Mouse (Mus musculus): ENCODE measurements around the gene Sec1. TPM values are rescaled to one million over a fixed set of nuclear protein-coding genes. Genes with fewer than 3 reads are reported as not detected.
A peak's percentile ranks its signal among the peaks of the same experiment; 100 is the strongest.

The Sec1 gene
- total RNA-seq (2021): 0.22 and 0.41 TPM in 2 replicates
- long read RNA-seq, experiment 1, partial matches to known transcripts: 0 of 1 reads
- long read RNA-seq, experiment 1, other reads (novel, unspliced or antisense): 1 of 1 reads
- long read RNA-seq, experiment 2: 0 reads

GRCm38 (mm10) chr7:45693921-45694591, at the start of gene Sec1:
Gene Sec1, minus strand, starts transcription at chr7:45694402.
- DNase-seq: no peak

- DNase-seq: peak; percentile 71
Observed at GRCm38 (mm10) chr7:45742338-45742737, 48.1 kb upstream of the Sec1 start.

- peak; percentile 13 for DNase-seq
Observed at GRCm38 (mm10) chr7:45741777-45742176, 47.6 kb upstream of the Sec1 start.

- DNase-seq: no peak
Observed at GRCm38 (mm10) chr7:45741308-45741707, 47.1 kb upstream of the Sec1 start.

- DNase-seq: no peak
Observed at GRCm38 (mm10) chr7:45739820-45740219, 45.6 kb upstream of the Sec1 start.

- DNase-seq: peak; percentile 90
Observed at GRCm38 (mm10) chr7:45739162-45739763, 45.1 kb upstream of the Sec1 start.

GRCm38 (mm10) chr7:45733477-45733876, 39.3 kb upstream of the Sec1 start:
- peak; percentile 11 for DNase-seq

- DNase-seq: peak; percentile 86
Observed at GRCm38 (mm10) chr7:45730727-45731431, 36.7 kb upstream of the Sec1 start.

- no peak for DNase-seq
Observed at GRCm38 (mm10) chr7:45727625-45728024, 33.4 kb upstream of the Sec1 start.

- DNase-seq: peak; percentile 62
Observed at GRCm38 (mm10) chr7:45726419-45726818, 32.2 kb upstream of the Sec1 start.

- DNase-seq: peak; percentile 8
Observed at GRCm38 (mm10) chr7:45725713-45726112, 31.5 kb upstream of the Sec1 start, which contains the start of gene Spaca4. Gene Spaca4, minus strand, starts transcription at chr7:45725813.

GRCm38 (mm10) chr7:45725151-45725550, 30.9 kb upstream of the Sec1 start:
- peak; percentile 5 for DNase-seq

GRCm38 (mm10) chr7:45723781-45724180, 29.6 kb upstream of the Sec1 start:
- no peak for DNase-seq

GRCm38 (mm10) chr7:45723301-45723700, 29.1 kb upstream of the Sec1 start:
- DNase-seq: peak; percentile 5

- DNase-seq: no peak
Observed at GRCm38 (mm10) chr7:45722348-45722713, 28.1 kb upstream of the Sec1 start.

- no peak for DNase-seq
Observed at GRCm38 (mm10) chr7:45721642-45722347, 27.6 kb upstream of the Sec1 start.

- no peak for DNase-seq
Observed at GRCm38 (mm10) chr7:45721234-45721571, 27.0 kb upstream of the Sec1 start.

GRCm38 (mm10) chr7:45720413-45721233, 26.4 kb upstream of the Sec1 start, which contains the start of gene Fam83e:
Gene Fam83e, plus strand, starts transcription at chr7:45721212.
- DNase-seq: no peak

- DNase-seq: no peak
Observed at GRCm38 (mm10) chr7:45719738-45720412, 25.7 kb upstream of the Sec1 start.

GRCm38 (mm10) chr7:45719180-45719579, 25.0 kb upstream of the Sec1 start:
- no peak for DNase-seq

GRCm38 (mm10) chr7:45718331-45718730, 24.1 kb upstream of the Sec1 start:
- DNase-seq: no peak

Measured in adrenal gland, postnatal 14 days (tissue).